Mouse (Mus musculus) ES-Bruce4 (cell line): ENCODE data around the gene Rbm28.

ENCODE experiments used
- CTCF ChIP-seq: IDR thresholded peaks from one replicate; pipeline ENCODE4 v1.8.1; 2011; ENCODE audit warnings: low read depth, low read length
- EP300 ChIP-seq: IDR thresholded peaks from 2 replicates; pipeline ENCODE4 v1.6.1; 2011; ENCODE audit warnings: low read depth, low read length; ENCODE audit not compliant: insufficient read depth
- POLR2A ChIP-seq: IDR thresholded peaks from one replicate; pipeline ENCODE4 v1.8.1; 2011; ENCODE audit warnings: low read length; ENCODE audit not compliant: insufficient read depth

DNA sequence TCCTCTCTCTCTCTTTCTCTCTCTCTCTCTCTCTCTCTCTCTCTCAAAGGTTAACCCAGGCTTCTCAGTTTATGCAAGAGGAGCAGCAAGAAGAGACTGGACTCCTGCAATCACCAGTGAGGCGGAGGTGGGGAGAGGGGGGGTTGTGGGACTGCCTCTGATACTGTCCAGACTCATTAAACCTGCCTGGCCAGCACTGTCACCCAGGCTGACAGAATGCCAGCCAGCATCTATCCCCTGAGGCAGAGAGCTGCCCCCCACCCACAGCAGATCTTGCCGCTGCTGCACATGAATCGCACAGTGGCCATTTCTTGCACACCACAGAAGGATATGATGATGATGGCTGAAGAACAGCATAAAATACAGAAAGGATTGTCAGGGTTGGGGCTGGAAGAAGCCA is 10.3 kb upstream of the Rbm28 start:
- TF ChIP-seq CTCF, result no peak
- TF ChIP-seq EP300, result no peak
- no peak for TF ChIP-seq POLR2A
